Comparison of ENCODE assay signal across 8 mouse cellular contexts in the genomic region with DNA sequence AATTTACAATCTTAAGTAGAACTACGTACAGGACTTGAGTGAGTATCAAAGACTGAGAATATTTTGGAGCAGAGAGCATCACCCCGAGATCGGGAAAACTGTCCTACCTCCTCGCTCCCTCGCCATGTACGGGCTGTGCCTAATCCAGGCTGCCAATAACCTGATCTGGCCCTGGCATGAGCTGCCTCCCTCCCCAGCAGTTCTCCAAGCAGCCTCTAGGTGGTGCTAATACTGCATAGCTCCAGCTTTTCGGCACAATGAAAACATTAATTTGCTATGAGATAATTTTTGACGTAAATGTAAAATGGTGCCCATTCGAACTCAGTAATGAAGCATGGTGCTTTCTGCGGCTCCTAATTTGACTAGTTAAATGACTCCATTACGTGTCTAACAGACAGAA.
A peak's percentile ranks its signal among the peaks of the same experiment; 100 is the strongest.
DNase-seq lines count a peak whose midpoint lies in the region; ATAC-seq and TF ChIP-seq lines count a peak whose summit lies in the region.

No protein-coding gene starts in this region.

- H3K9me3 ChIP-seq in limb, embryonic 12.5 days, result no peaks in the 10 kb centered on the region

- no peak for ATAC-seq in limb, embryonic 12.5 days (ENCODE audit: insufficient number of reproducible peaks, insufficient read depth, low FRiP score, low TSS enrichment, low read depth)

- no peaks in the 10 kb centered on the region for H3K27me3 ChIP-seq in spleen, adult 2 months (ENCODE audit: control insufficient read depth, insufficient read depth, low read length)
- peaks cover 19% of the 10 kb centered on the region; the same call in 1 of the 2 replicates for H3K27me3 ChIP-seq in limb, embryonic 12.5 days

- H3K4me3 ChIP-seq in spleen, adult 2 months (ENCODE audit: extremely low read depth, insufficient read depth, insufficient read length), result no peak overlapping the region
- no peak overlapping the region for H3K4me3 ChIP-seq in limb, embryonic 12.5 days (replicated peaks)

- TF ChIP-seq POLR2A in spleen, adult 2 months (IDR thresholded peaks at IDR 0.05; ENCODE audit: low read depth, low read length), result no peak

- intact Hi-C loops in gastrocnemius, postnatal 36 days (cut with DNase I), result loop anchor here (2.0 to 10.0 kb wide), 3 partner anchors 401 to 761 kb away; no protein-coding TSS in a partner anchor

- H3K27ac ChIP-seq in spleen, adult 2 months (ENCODE audit: insufficient read depth, low read length), result no peak overlapping the region
- H3K27ac ChIP-seq in limb, embryonic 12.5 days, result no peak overlapping the region

- peak; percentile 67; the same call in 1 of the 2 replicates for TF ChIP-seq CTCF in spleen, adult 2 months (IDR thresholded peaks at IDR 0.05; ENCODE audit: extremely low read depth, insufficient read depth, insufficient read length, insufficient replicate concordance)

- H3K9ac ChIP-seq in limb, embryonic 12.5 days (replicated peaks), result no peak overlapping the region

- no peaks in the 10 kb centered on the region for H3K4me1 ChIP-seq in spleen, adult 2 months (ENCODE audit: control insufficient read depth, insufficient read depth, insufficient read length)
- peaks cover 33% of the 10 kb centered on the region for H3K4me1 ChIP-seq in limb, embryonic 12.5 days (replicated peaks)

- WGBS in spleen, adult 2 months, result 12% methylated on average over 11 of the region's 11 CpGs
- 14% methylated on average over 11 of the region's 11 CpGs for WGBS in limb, embryonic 12.5 days

- H3K4me2 ChIP-seq in limb, embryonic 12.5 days, result peak overlapping the region; percentile 32

- peak; percentile 2 to 50 for DNase-seq in spleen, adult 2 months (ENCODE audit: low read depth in 1 of 2, low spot score in 2 of 2)
- DNase-seq in spleen, adult 12 weeks (ENCODE audit: low spot score), result no peak
- DNase-seq in embryo, embryonic 11 days, result peak; percentile 85
- DNase-seq in gastrocnemius, postnatal 36 days, result peak; percentile 58 to 66
- DNase-seq in kidney, adult 9 months, result peak; percentile 71
- peak; percentile 5 to 32 for DNase-seq in monocyte, adult 2 months (ENCODE audit: low read depth in 1 of 2, low spot score in 2 of 2)
- DNase-seq in spleen, postnatal 4 days (ENCODE audit: low spot score in 2 of 2), result peak; percentile 42 to 78

- H3K36me3 ChIP-seq in spleen, adult 2 months (ENCODE audit: control insufficient read depth, insufficient read depth, low read length), result no peaks in the 10 kb centered on the region
- no peaks in the 10 kb centered on the region for H3K36me3 ChIP-seq in limb, embryonic 12.5 days
